Mouse (Mus musculus) lung, postnatal 25 days (tissue): ENCODE results near the gene Dmrt2.

Experiments used
- DNase-seq: peaks from one replicate; pipeline ENCODE4 v3.0.0; 2022; ENCODE audit warnings: low spot score

Dmrt2 gene

DNA sequence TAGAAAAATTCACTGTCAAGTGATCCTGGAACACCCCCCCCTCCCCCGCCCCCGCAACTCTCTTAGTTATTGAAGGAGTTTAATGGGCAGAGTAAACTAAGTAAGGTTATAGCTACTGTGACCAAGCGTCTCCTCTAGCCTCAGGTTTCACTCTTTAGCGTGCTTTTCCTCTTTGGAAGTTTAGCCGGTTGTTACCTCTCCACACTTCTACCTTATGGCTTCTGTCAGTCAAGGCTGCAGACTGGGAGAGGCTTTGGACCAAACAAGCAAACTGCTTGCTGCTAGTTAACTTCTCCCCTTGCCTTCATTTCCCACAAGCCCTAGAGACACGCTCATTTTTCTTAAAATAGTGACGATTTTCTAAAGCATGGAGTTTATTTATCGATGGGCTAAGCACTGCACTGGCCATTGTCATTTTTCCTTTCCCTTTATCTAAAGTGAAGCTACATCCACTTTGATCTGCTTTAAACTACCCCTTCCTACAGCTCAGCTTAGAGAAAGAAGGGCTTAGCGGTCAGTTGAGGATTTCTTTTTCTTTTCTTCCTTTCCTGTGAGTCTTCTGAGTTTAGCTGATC lies 3.7 kb downstream of the Dmrt2 start:
- DNase-seq, result no peak

DNA sequence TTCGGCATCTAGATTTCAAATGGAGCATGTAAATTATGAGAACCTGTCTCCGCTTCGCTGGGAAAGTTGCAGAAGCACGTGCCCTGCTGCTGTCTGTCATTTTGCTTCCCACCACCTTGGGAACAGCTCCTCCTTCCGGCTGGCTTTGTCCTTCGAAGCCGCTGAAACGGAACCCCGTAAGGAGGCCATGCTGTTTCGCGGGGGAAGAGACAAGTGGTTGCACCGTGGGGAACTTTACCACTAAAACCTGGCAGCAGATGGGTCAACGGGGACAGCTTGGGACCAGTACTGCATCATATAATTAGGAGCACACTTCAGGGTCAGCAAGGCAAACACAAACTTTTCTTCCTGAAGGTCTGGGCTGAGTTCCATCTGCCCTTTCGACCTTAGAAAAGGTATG lies 26.6 kb downstream of the Dmrt2 start:
- no peak for DNase-seq

DNA sequence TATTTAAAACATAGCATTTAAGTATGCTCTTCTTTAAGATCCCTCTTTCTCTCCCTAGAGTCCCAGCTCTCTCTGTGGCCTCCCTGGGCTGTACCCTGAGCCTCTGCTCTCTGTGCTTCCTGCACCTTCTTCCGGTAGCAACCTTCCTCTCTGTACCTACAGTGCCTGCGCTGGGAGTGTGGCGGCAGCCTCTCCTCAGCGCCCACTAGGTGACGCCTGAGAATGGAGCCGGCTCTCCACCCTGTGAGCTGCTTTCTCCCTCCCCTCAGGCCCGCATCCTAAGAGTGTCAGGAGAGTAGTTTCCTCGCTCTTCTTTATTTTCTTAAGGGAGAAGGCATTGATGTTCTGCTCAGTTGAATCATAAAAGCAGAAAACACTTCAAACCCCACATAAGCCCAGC lies 41.2 kb downstream of the Dmrt2 start:
- peak; percentile 0 for DNase-seq

DNA sequence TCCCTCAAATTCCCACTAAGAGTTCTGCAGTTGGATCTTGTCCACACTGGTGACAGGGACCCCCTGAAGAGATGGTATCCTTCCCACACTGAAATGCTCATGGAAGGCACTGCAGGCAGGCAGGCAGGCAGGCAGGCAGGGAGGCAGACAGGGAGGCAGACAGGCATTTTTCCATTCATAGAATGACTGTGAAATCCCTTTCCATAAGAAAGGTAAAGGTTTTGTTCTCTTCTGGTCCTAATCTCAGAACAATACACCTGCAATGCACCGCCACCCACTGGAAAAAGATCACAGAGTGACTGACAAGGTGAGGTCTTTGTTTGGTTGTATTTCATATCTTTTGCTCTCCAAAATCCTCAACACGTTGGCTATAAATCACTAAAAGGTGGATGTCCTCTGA lies 42.7 kb downstream of the Dmrt2 start:
- DNase-seq, result no peak

DNA sequence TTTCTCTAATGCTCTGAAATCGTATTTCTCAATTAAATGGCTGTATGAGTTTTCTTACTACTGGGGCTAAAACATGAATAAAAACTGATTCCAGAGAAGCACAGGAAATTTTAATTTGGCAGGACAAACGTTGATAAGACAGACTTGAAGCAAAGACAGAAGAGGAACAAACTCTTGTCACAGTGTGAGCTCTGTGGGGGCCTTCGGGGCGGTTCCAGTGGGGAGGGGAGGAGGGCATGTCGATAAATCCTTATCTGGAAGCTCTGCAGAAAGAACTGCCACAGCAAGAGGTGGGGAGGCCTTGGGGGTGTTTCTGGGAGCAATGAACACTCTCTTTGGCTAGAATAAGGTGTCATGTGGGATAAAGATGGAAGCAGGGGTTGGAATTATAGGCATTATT lies 50.4 kb downstream of the Dmrt2 start:
- DNase-seq, result no peak
